Mouse (Mus musculus): ENCODE results near the gene Ganc. TPM values are rescaled to one million over a fixed set of nuclear protein-coding genes. Genes with fewer than 3 reads are reported as not detected.

Gene Ganc
- polyA plus RNA-seq, 1 experiment: 26.9 TPM

DNA sequence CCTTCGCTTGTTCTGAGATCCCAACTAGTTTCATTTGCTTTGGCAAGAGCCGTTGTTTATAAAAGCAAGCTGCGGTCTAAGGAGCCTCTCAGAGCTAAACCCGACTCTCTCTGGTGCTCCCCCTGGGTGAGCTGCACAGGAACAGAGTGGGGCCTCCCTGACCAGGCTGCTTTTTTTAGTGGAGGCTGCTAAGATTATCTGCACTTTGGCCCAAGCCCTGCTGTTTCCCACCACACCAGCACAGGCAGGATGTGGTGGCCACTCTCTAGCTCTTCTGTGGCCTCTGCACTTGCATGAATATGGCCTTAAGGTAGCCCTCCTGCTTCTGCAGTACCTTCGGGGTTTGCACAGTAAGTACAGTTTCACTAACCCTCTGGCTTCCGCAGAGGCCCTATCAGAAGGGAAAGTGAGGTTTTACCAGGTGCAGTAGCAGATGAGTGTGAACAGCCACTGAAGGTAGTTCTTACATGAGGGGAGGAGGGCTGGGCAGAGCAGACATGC, 96.3 kb downstream of the Ganc start:
- Histone ChIP-seq H3K27me3 (replicated peaks; ENCODE audit: control insufficient read depth, insufficient read depth, low read length) (no peaks in the 10 kb centered on the region), H3K27ac (ENCODE audit: insufficient read depth, low read depth, low read length) (no peak overlapping the region), H3K36me3 (ENCODE audit: control insufficient read depth, insufficient read depth, low read length) (no peaks in the 10 kb centered on the region), H3K4me1 (ENCODE audit: control insufficient read depth, insufficient read depth, low read length) (no peaks in the 10 kb centered on the region), H3K4me3 (ENCODE audit: insufficient read depth, low read depth, low read length) (no peak overlapping the region)
- DNase-seq: no peak
- WGBS: 50% methylated on average over 6 of the region's 6 CpGs
- no peak for TF ChIP-seq POLR2A (IDR thresholded peaks at IDR 0.05; ENCODE audit: low read depth, low read length)
- no peak for TF ChIP-seq CTCF (conservative IDR thresholded peaks at IDR 0.05; ENCODE audit: insufficient read depth, insufficient read length, low read depth, low read length)

DNA sequence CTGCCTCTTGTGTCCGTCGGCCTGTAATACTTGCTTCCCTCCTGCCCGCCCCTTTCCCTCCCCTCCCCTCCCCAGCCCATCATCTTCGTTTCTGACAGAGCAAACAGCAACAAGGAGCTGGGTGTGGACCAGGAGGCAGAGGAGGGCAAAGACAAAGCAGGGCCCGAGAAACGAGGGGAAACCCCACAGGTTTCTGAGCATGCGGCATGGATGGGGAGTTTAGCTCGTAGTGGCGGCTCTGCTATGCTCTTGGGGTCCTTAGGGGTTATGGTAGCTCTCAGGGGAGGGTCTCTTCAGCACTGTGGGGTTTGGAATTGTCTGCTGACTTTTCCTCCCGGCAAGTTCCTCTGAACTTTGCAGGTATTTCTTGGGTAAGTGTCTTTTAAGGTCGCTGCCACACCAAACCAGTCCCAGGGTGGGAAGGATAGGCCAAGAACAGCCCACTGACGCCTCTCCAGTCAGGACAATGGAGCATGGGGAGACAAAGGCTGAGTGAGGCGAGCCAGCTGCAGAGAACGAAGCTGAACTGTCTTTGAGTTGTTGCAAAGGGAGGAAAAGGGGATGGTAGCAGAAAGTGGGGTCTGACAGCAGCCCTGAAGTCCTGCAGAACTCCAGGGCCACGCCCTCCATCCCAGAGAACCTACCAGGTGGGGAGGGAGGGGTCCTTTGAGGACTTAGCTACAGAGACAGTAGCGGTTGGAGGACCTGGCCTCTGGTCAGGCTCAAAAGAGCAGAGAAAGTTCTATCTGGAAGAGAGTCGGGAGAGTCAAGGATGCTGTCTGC, 97.6 kb downstream of the Ganc start:
- H3K36me3 ChIP-seq (ENCODE audit: control insufficient read depth, insufficient read depth, low read length): no peaks in the 10 kb centered on the region
- no peaks in the 10 kb centered on the region for H3K4me1 ChIP-seq (ENCODE audit: control insufficient read depth, insufficient read depth, low read length)
- no peak overlapping the region for H3K4me3 ChIP-seq (ENCODE audit: insufficient read depth, low read depth, low read length)
- no peak for DNase-seq
- H3K27me3 ChIP-seq (replicated peaks; ENCODE audit: control insufficient read depth, insufficient read depth, low read length): no peaks in the 10 kb centered on the region
- no peak for TF ChIP-seq POLR2A (IDR thresholded peaks at IDR 0.05; ENCODE audit: low read depth, low read length)
- H3K27ac ChIP-seq (ENCODE audit: insufficient read depth, low read depth, low read length): no peak overlapping the region
- WGBS: 51% methylated on average over 17 of the region's 17 CpGs

DNA sequence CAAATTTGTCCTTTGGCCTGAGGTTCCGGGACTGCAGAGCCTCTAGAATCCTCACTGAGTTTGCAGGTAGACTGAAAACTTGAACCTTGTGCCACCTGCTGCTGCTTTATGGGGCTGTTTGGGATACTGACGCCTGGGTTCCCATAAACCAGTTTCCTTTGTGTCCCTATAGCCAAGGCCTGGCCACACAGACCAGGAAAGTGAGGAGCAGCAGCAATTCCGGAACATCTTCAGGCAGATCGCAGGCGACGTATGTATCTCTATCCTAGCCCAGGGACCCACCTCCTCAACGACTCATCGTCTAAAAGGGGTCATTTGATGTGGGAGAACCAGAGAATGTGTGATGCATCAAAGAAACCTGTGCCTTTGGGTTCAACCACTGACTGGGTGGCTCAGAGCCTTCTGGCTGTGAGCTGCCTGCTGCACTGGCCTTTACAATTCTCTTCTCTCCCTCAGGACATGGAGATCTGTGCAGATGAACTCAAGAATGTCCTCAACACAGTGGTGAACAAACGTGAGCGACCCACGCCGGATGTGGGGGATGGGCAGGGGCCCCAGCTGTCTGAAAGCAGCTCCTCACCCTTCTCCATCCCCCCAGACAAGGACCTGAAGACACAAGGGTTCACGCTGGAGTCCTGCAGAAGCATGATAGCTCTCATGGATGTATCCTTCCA, 98.4 kb downstream of the Ganc start:
- no peak overlapping the region for H3K4me3 ChIP-seq (ENCODE audit: insufficient read depth, low read depth, low read length)
- H3K27ac ChIP-seq (ENCODE audit: insufficient read depth, low read depth, low read length): no peak overlapping the region
- no peak for DNase-seq
- 64% methylated on average over 13 of the region's 13 CpGs for WGBS
- TF ChIP-seq CTCF (conservative IDR thresholded peaks at IDR 0.05; ENCODE audit: insufficient read depth, insufficient read length, low read depth, low read length): no peak
- no peaks in the 10 kb centered on the region for H3K27me3 ChIP-seq (replicated peaks; ENCODE audit: control insufficient read depth, insufficient read depth, low read length)
- no peaks in the 10 kb centered on the region for H3K4me1 ChIP-seq (ENCODE audit: control insufficient read depth, insufficient read depth, low read length)
- no peaks in the 10 kb centered on the region for H3K36me3 ChIP-seq (ENCODE audit: control insufficient read depth, insufficient read depth, low read length)

DNA sequence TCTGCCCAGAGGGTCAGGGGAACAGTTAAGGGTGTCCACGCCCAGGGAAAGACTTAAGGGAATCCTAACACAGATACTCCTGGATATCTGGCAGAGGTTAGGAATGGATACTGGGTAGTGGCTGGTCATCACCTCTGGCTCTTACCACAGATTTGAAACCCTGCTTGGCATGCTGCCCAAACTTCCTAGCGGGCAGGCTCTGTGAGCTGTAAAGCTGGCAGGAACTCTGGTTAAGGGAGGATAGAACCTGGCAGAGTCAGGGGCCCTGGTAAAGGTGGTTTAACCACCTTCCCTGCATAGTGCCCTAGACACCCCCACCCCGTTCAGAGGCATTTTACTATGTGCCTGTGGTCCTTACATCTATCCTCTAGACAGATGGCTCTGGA, 98.9 kb downstream of the Ganc start:
- DNase-seq: peak; percentile 34
- Histone ChIP-seq H3K27me3 (replicated peaks; ENCODE audit: control insufficient read depth, insufficient read depth, low read length) (no peaks in the 10 kb centered on the region), H3K4me3 (ENCODE audit: insufficient read depth, low read depth, low read length) (no peak overlapping the region), H3K36me3 (ENCODE audit: control insufficient read depth, insufficient read depth, low read length) (no peaks in the 10 kb centered on the region), H3K4me1 (ENCODE audit: control insufficient read depth, insufficient read depth, low read length) (no peaks in the 10 kb centered on the region), H3K27ac (ENCODE audit: insufficient read depth, low read depth, low read length) (no peak overlapping the region)
- 53% methylated on average over 3 of the region's 3 CpGs for WGBS
- TF ChIP-seq CTCF (conservative IDR thresholded peaks at IDR 0.05; ENCODE audit: insufficient read depth, insufficient read length, low read depth, low read length) (no peak), POLR2A (IDR thresholded peaks at IDR 0.05; ENCODE audit: low read depth, low read length) (no peak)

DNA sequence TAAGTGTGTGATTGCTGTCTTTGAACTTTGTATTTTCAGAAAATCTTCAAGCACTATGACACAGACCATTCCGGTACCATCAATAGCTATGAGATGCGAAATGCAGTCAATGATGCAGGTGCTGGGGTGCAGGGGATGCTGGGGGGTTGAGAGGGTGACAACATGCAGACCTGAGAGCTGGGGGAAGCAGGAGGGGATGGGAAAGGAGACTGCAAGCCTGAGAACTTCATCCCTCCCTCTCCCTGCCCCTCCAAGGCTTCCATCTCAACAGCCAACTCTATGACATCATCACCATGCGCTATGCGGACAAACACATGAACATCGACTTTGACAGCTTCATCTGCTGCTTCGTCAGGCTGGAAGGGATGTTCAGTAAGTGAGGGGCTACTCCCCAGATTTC, 99.4 kb downstream of the Ganc start:
- DNase-seq: no peak

DNA sequence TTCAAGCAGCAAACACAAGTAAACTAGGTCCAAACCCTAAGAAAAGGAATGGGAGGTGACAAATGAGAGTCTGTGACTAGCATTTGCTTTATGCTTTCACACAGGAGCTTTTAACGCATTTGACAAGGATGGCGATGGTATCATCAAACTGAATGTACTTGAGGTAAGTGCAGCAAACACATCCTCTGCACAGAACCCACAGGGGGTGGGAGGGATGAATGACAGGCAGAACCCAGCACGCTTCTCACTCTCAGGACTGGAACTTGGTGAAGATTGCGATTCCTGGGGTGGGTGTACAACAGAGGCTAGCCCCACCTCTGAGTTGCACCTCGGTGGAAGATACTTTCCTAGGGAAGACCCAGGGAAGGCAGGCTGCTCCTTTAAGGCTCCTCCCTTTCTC, 100.3 kb downstream of the Ganc start:
- Histone ChIP-seq H3K27me3 (replicated peaks; ENCODE audit: control insufficient read depth, insufficient read depth, low read length) (no peaks in the 10 kb centered on the region), H3K27ac (ENCODE audit: insufficient read depth, low read depth, low read length) (no peak overlapping the region), H3K36me3 (ENCODE audit: control insufficient read depth, insufficient read depth, low read length) (no peaks in the 10 kb centered on the region; the same call in 1 of the 2 replicates), H3K4me1 (ENCODE audit: control insufficient read depth, insufficient read depth, low read length) (no peaks in the 10 kb centered on the region), H3K4me3 (ENCODE audit: insufficient read depth, low read depth, low read length) (no peak overlapping the region)
- 82% methylated on average over 5 of the region's 5 CpGs for WGBS
- no peak for TF ChIP-seq POLR2A (IDR thresholded peaks at IDR 0.05; ENCODE audit: low read depth, low read length)
- no peak for TF ChIP-seq CTCF (conservative IDR thresholded peaks at IDR 0.05; ENCODE audit: insufficient read depth, insufficient read length, low read depth, low read length)
- no peak for DNase-seq

More for the DNA sequence above, 99.4 kb downstream of the Ganc start:
- no peaks in the 10 kb centered on the region for H3K27me3 ChIP-seq (replicated peaks; ENCODE audit: control insufficient read depth, insufficient read depth, low read length)
- no peaks in the 10 kb centered on the region for H3K36me3 ChIP-seq (ENCODE audit: control insufficient read depth, insufficient read depth, low read length)
- no peak overlapping the region for H3K4me3 ChIP-seq (ENCODE audit: insufficient read depth, low read depth, low read length)
- TF ChIP-seq POLR2A (IDR thresholded peaks at IDR 0.05; ENCODE audit: low read depth, low read length) (no peak), CTCF (conservative IDR thresholded peaks at IDR 0.05; ENCODE audit: insufficient read depth, insufficient read length, low read depth, low read length) (no peak)
- WGBS: 89% methylated on average over 6 of the region's 6 CpGs
- no peaks in the 10 kb centered on the region for H3K4me1 ChIP-seq (ENCODE audit: control insufficient read depth, insufficient read depth, low read length)
- H3K27ac ChIP-seq (ENCODE audit: insufficient read depth, low read depth, low read length): no peak overlapping the region

Other genes with a start within 250 kb of the Ganc start
- gene Ehd4, start 249.3 kb upstream of the Ganc start, polyA plus RNA-seq (2012; rRNA removed): 36.5 and 38.2 TPM in 2 replicates
- 0.01 and 0.33 TPM in 2 replicates for gene Pla2g4e, start 158.6 kb upstream of the Ganc start, polyA plus RNA-seq (2012; rRNA removed)
- gene Pla2g4d, start 114.7 kb upstream of the Ganc start, polyA plus RNA-seq (2012; rRNA removed): 0.03 TPM in 1 of 2 replicates, not detected in the other
- 0.04 and 0.25 TPM in 2 replicates for gene Pla2g4f, start 89.7 kb upstream of the Ganc start, polyA plus RNA-seq (2012; rRNA removed)
- 16.8 and 22.7 TPM in 2 replicates for gene Vps39, start 50.8 kb upstream of the Ganc start, polyA plus RNA-seq (2012; rRNA removed)
- 9.2 and 10.3 TPM in 2 replicates for gene Tmem87a, start 217 bp downstream of the Ganc start, polyA plus RNA-seq (2012; rRNA removed)
- 0.48 and 1.0 TPM in 2 replicates for gene Capn3, start 52.1 kb downstream of the Ganc start, polyA plus RNA-seq (2012; rRNA removed)
- gene Zfp106, start 159.9 kb downstream of the Ganc start, polyA plus RNA-seq (2012; rRNA removed): 67.0 and 86.9 TPM in 2 replicates
- gene Snap23, start 163.8 kb downstream of the Ganc start, polyA plus RNA-seq (2012; rRNA removed): 12.6 and 19.0 TPM in 2 replicates
- gene Haus2, start 205.5 kb downstream of the Ganc start, polyA plus RNA-seq (2012; rRNA removed): 2.4 and 3.2 TPM in 2 replicates
- 10.3 and 10.6 TPM in 2 replicates for gene Lrrc57, start 205.6 kb downstream of the Ganc start, polyA plus RNA-seq (2012; rRNA removed)
- gene Stard9, start 225.2 kb downstream of the Ganc start, polyA plus RNA-seq (2012; rRNA removed): 4.4 and 5.3 TPM in 2 replicates